Mouse (Mus musculus) adrenal gland, postnatal 14 days (tissue): ENCODE results near the gene Ccdc88b. TPM values are rescaled to one million over a fixed set of nuclear protein-coding genes. Genes with fewer than 3 reads are reported as not detected.
A peak's percentile ranks its signal among the peaks of the same experiment; 100 is the strongest.
"Not testable (repeated sequence)": the region's sequence is repeated elsewhere in the genome, so short reads cannot be mapped to it uniquely, and the experiment has no call there.

Experiments used
- DNase-seq: peaks from one replicate; pipeline ENCODE4 v3.0.0; 2021; ENCODE audit warnings: mixed read lengths
- long read RNA-seq, 2 experiments: library from polyadenylated mRNA; stranded (forward); transcript quantifications; one replicate each; pipeline ENCODE4 v2.0.0; 2021
- total RNA-seq: library from RNA; stranded (reverse); gene quantifications from 2 replicates; pipeline ENCODE4 v1.2.3, GENCODE M21; 2021

Gene Ccdc88b
- 2.4 and 4.7 TPM in 2 replicates for total RNA-seq
- long read RNA-seq, experiment 1: 0 reads
- long read RNA-seq, experiment 2, partial matches to known transcripts: 2 of 2 reads
- long read RNA-seq, experiment 2, other reads (novel, unspliced or antisense): 0 of 2 reads

GRCm38 (mm10) chr19:6858031-6858430 is at the start of gene Ccdc88b:
TSS of gene Ccdc88b (minus strand) at chr19:6858211.
- DNase-seq: peak; percentile 37

GRCm38 (mm10) chr19:6907094-6907493 is 49.1 kb upstream of the Ccdc88b start:
- DNase-seq: no peak

- no peak for DNase-seq
These were observed 48.2 kb upstream of the Ccdc88b start for GRCm38 (mm10) chr19:6906199-6906598.

GRCm38 (mm10) chr19:6905498-6906159 is 47.6 kb upstream of the Ccdc88b start:
- no peak for DNase-seq

GRCm38 (mm10) chr19:6904846-6905245 is 46.8 kb upstream of the Ccdc88b start:
- no peak for DNase-seq

GRCm38 (mm10) chr19:6903031-6903430 is 45.0 kb upstream of the Ccdc88b start:
- DNase-seq: no peak

GRCm38 (mm10) chr19:6899641-6900040 is 41.6 kb upstream of the Ccdc88b start:
- DNase-seq: no peak

- not testable (repeated sequence) for DNase-seq
These were observed 37.7 kb upstream of the Ccdc88b start for GRCm38 (mm10) chr19:6895608-6896305.

GRCm38 (mm10) chr19:6893731-6894451 is 35.9 kb upstream of the Ccdc88b start:
- no peak for DNase-seq

- no peak for DNase-seq
These were observed 34.5 kb upstream of the Ccdc88b start for GRCm38 (mm10) chr19:6892512-6892911.

- no peak for DNase-seq
These were observed 20.0 kb upstream of the Ccdc88b start for GRCm38 (mm10) chr19:6877965-6878364.

GRCm38 (mm10) chr19:6876799-6877198 is 18.8 kb upstream of the Ccdc88b start:
- no peak for DNase-seq

- no peak for DNase-seq
These were observed 17.8 kb upstream of the Ccdc88b start for GRCm38 (mm10) chr19:6875834-6876233.

- DNase-seq: no peak
These were observed 16.2 kb upstream of the Ccdc88b start for GRCm38 (mm10) chr19:6874257-6874656.

- no peak for DNase-seq
These were observed 14.7 kb upstream of the Ccdc88b start for GRCm38 (mm10) chr19:6872701-6873100.

GRCm38 (mm10) chr19:6871574-6872271 is 13.7 kb upstream of the Ccdc88b start:
- peak; percentile 51 for DNase-seq

- DNase-seq: peak; percentile 77
These were observed 11.3 kb upstream of the Ccdc88b start for GRCm38 (mm10) chr19:6869355-6869754.

GRCm38 (mm10) chr19:6861451-6861850 is 3.4 kb upstream of the Ccdc88b start:
- DNase-seq: no peak

- DNase-seq: no peak
These were observed 2.7 kb upstream of the Ccdc88b start for GRCm38 (mm10) chr19:6860706-6861105.

- DNase-seq: no peak
These were observed 2.0 kb upstream of the Ccdc88b start for GRCm38 (mm10) chr19:6859971-6860370.

- no peak for DNase-seq
These were observed 1.1 kb upstream of the Ccdc88b start for GRCm38 (mm10) chr19:6859032-6859651.
